Comparison of ENCODE assay signal across 33 mouse cellular contexts in the genomic region with DNA sequence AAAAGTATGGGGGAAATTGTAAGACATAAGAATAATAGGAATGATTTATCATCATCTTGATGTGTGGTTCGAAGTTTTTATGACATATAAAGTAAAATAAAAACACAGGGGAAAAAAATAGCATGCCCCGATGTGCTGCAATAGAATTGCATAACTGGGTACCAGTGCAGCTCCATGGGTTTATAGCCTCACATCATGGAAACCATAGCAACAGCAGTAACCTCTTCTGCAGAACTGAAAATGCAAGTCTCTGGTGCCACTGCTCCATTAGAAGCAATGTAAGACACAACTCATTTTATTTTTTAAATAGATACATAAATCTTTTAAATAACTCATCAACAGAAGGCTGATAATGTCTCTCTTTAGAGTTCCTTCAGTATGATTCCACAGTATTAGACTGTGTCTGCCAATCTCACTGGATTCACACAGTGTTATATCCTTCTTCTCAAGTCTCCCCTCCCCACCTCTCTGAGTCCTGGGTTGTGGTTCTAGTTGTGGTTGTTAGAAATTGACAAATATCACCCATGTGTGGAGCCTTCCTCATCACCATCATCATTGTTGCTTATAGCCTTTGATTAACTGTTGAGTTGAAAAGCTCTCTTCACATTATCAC.
DNase-seq lines count a peak whose midpoint lies in the region; ATAC-seq and TF ChIP-seq lines count a peak whose summit lies in the region.
"Had no signal": no experiment of that assay in that cellular context is flagged by ENCODE, and none has a peak within 500 bp of the region (broad histone marks: within the 10 kb centered on the region; RNA-seq: fewer than 3 reads in every experiment).

No protein-coding gene starts in this region.

- H3K36me3 ChIP-seq in neural tube, embryonic 13.5 days, result no peaks in the 10 kb centered on the region
- H3K36me3 ChIP-seq in neural tube, embryonic 15.5 days, result no peaks in the 10 kb centered on the region
- H3K36me3 ChIP-seq: embryonic facial prominence, embryonic 10.5 days; embryonic facial prominence, embryonic 15.5 days; forebrain, embryonic 12.5 days; heart, embryonic 13.5 days; limb, embryonic 10.5 days; limb, embryonic 15.5 days; liver, embryonic 13.5 days; midbrain, embryonic 13.5 days; neural tube, embryonic 12.5 days had no signal

- peak; percentile 74; the same call in 1 of the 2 replicates for ATAC-seq in neural tube, embryonic 13.5 days (ENCODE audit: low read depth)
- ATAC-seq in neural tube, embryonic 15.5 days (ENCODE audit: low FRiP score), result peak; percentile 86
- ATAC-seq: CD4-positive, CD25-positive, alpha-beta regulatory T cell, adult 4 months; lung, postnatal 0 days; midbrain, embryonic 13.5 days had no signal

- peak overlapping the region; percentile 30; the same call in 1 of the 2 replicates for H3K27ac ChIP-seq in left cerebral cortex, adult 2 months
- H3K27ac ChIP-seq in neural tube, embryonic 13.5 days (replicated peaks), result no peak overlapping the region
- 0 out of 2 replicates have a peak overlapping the region, but pooled peaks have one; percentile 18 for H3K27ac ChIP-seq in neural tube, embryonic 15.5 days (replicated peaks)
- H3K27ac ChIP-seq: embryonic facial prominence, embryonic 10.5 days; embryonic facial prominence, embryonic 15.5 days; forebrain, embryonic 12.5 days; heart, embryonic 13.5 days; limb, embryonic 10.5 days; limb, embryonic 15.5 days; liver, embryonic 13.5 days; midbrain, embryonic 13.5 days; neural tube, embryonic 12.5 days; stomach, postnatal 0 days had no signal

- H3K9me3 ChIP-seq in neural tube, embryonic 13.5 days, result no peaks in the 10 kb centered on the region
- H3K9me3 ChIP-seq in neural tube, embryonic 15.5 days (replicated peaks), result no peaks in the 10 kb centered on the region
- H3K9me3 ChIP-seq: embryonic facial prominence, embryonic 10.5 days; embryonic facial prominence, embryonic 15.5 days; forebrain, embryonic 12.5 days; heart, embryonic 13.5 days; limb, embryonic 10.5 days; limb, embryonic 15.5 days; liver, embryonic 13.5 days; midbrain, embryonic 13.5 days; neural tube, embryonic 12.5 days had no signal

- H3K9ac ChIP-seq in neural tube, embryonic 13.5 days, result no peak overlapping the region
- H3K9ac ChIP-seq in neural tube, embryonic 15.5 days (replicated peaks), result no peak overlapping the region
- H3K9ac ChIP-seq: embryonic facial prominence, embryonic 15.5 days; forebrain, embryonic 12.5 days; heart, embryonic 13.5 days; limb, embryonic 15.5 days; liver, embryonic 13.5 days; midbrain, embryonic 13.5 days; neural tube, embryonic 12.5 days had no signal

- H3K4me1 ChIP-seq in neural tube, embryonic 13.5 days (replicated peaks), result no peaks in the 10 kb centered on the region
- H3K4me1 ChIP-seq in neural tube, embryonic 15.5 days, result 0 out of 2 replicates have a peak, but pooled peaks cover 5% of the 10 kb centered on the region
- H3K4me1 ChIP-seq: embryonic facial prominence, embryonic 10.5 days; embryonic facial prominence, embryonic 15.5 days; forebrain, embryonic 12.5 days; heart, embryonic 13.5 days; limb, embryonic 10.5 days; limb, embryonic 15.5 days; liver, embryonic 13.5 days; megakaryocyte, embryonic 14.5 days; midbrain, embryonic 13.5 days; neural tube, embryonic 12.5 days had no signal

- intact Hi-C loops in left cerebral cortex, adult 2 months (cut with DNase I), result no loop called here
- intact Hi-C loops in left cerebral cortex, postnatal 4 days (cut with DNase I), result no loop called here

- no peak overlapping the region for H3K4me3 ChIP-seq in left cerebral cortex, adult 2 months
- H3K4me3 ChIP-seq in neural tube, embryonic 13.5 days, result no peak overlapping the region
- H3K4me3 ChIP-seq in neural tube, embryonic 15.5 days (replicated peaks), result no peak overlapping the region
- H3K4me3 ChIP-seq: embryonic facial prominence, embryonic 10.5 days; embryonic facial prominence, embryonic 15.5 days; forebrain, embryonic 12.5 days; heart, embryonic 13.5 days; limb, embryonic 10.5 days; limb, embryonic 15.5 days; liver, embryonic 13.5 days; megakaryocyte, embryonic 14.5 days; midbrain, embryonic 13.5 days; neural tube, embryonic 12.5 days had no signal

- DNase-seq in frontal cortex, adult 2 months (ENCODE audit: extremely low spot score in 1 of 2, low spot score in 1 of 2), result peak; percentile 4 to 17
- no peak for DNase-seq in frontal cortex, postnatal 10 days (ENCODE audit: low spot score in 2 of 2)
- no peak for DNase-seq in left cerebral cortex, adult 2 months (ENCODE audit: extremely low spot score in 1 of 2, low spot score in 2 of 2)
- no peak for DNase-seq in left cerebral cortex, postnatal 4 days
- no peak for DNase-seq in neural tube, embryonic 10.5 days (ENCODE audit: extremely low spot score, low spot score)
- DNase-seq in B cell, adult 2 months, result no peak
- DNase-seq: adrenal gland, postnatal 14 days; cerebellum, adult 2 months; cerebellum, postnatal 25 days; gastrocnemius, postnatal 10 days; heart, postnatal 10 days; kidney, adult 11 months; kidney, postnatal 14 days; liver, embryonic 13.5 days; lung, adult 18-20 months; lung, postnatal 4 days; retina, postnatal 1 day; thymus, adult 2 months; thymus, postnatal 36 days had no signal

- no peak for TF ChIP-seq CTCF in left cerebral cortex, adult 2 months (IDR thresholded peaks at IDR 0.05)

- H3K4me2 ChIP-seq in neural tube, embryonic 13.5 days, result no peak overlapping the region
- no peak overlapping the region for H3K4me2 ChIP-seq in neural tube, embryonic 15.5 days
- H3K4me2 ChIP-seq: embryonic facial prominence, embryonic 15.5 days; forebrain, embryonic 12.5 days; heart, embryonic 13.5 days; limb, embryonic 15.5 days; liver, embryonic 13.5 days; midbrain, embryonic 13.5 days; neural tube, embryonic 12.5 days had no signal

- no peaks in the 10 kb centered on the region for H3K27me3 ChIP-seq in neural tube, embryonic 13.5 days
- no peaks in the 10 kb centered on the region for H3K27me3 ChIP-seq in neural tube, embryonic 15.5 days (replicated peaks)
- H3K27me3 ChIP-seq: embryonic facial prominence, embryonic 15.5 days; forebrain, embryonic 12.5 days; heart, embryonic 13.5 days; limb, embryonic 15.5 days; liver, embryonic 13.5 days; megakaryocyte, embryonic 14.5 days; midbrain, embryonic 13.5 days; neural tube, embryonic 12.5 days had no signal

- WGBS in neural tube, embryonic 13.5 days, result 57% methylated on average over 2 of the region's 2 CpGs
- 42% methylated on average over 2 of the region's 2 CpGs for WGBS in neural tube, embryonic 15.5 days

Comparison
In these comparisons a context has a peak if more than half of its experiments do, and no peak if none do; other contexts are left out.
1. DNase-seq: peak in frontal cortex, adult 2 months (2 of 2); none in frontal cortex, postnatal 10 days (0 of 2), left cerebral cortex, adult 2 months (0 of 2), left cerebral cortex, postnatal 4 days (single experiment), neural tube, embryonic 10.5 days (single experiment) and B cell, adult 2 months (0 of 2).